Comparison of ENCODE assay signal across 27 mouse cellular contexts in the genomic region with DNA sequence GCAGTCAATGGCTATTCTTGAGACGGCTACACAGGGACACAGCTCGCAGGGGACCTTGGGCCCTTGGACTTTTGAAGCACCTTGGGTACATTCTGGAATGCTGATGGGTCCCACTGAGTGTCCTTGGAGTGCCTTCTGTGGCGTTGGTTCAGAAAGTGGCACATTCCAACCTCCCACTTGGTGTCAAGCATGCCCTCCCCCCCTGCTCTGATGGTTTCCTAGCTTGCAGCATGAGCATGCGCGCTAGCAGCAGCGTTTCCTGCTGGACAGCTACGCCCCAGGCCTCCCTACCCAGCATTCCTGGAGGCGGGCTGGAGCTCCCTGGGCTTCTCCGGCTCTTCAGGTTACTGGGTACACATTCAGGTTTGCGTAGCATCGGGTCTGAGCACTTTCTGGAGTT. TPM values are rescaled to one million over a fixed set of nuclear protein-coding genes. Genes with fewer than 3 reads are reported as not detected.
DNase-seq lines count a peak whose midpoint lies in the region; ATAC-seq and TF ChIP-seq lines count a peak whose summit lies in the region.
"Had no signal": no experiment of that assay in that cellular context is flagged by ENCODE, and none has a peak within 500 bp of the region (broad histone marks: within the 10 kb centered on the region; RNA-seq: fewer than 3 reads in every experiment).

No protein-coding gene starts in this region.

- no peaks in the 10 kb centered on the region for H3K36me3 ChIP-seq in lung, embryonic 14.5 days (ENCODE audit: insufficient read depth)
- H3K36me3 ChIP-seq in intestine, postnatal 0 days (ENCODE audit: control insufficient read depth, insufficient read depth) = no peaks in the 10 kb centered on the region
- H3K36me3 ChIP-seq: embryonic facial prominence, embryonic 13.5 days; forebrain, embryonic 10.5 days; forebrain, embryonic 15.5 days; heart, embryonic 13.5 days; kidney, embryonic 15.5 days; limb, embryonic 13.5 days; midbrain, embryonic 15.5 days; neural tube, embryonic 15.5 days had no signal

- 52% methylated on average over 11 of the region's 11 CpGs for WGBS in lung, embryonic 14.5 days
- WGBS in intestine, postnatal 0 days = 55% methylated on average over 11 of the region's 11 CpGs

- H3K9ac ChIP-seq in lung, embryonic 14.5 days = no peak overlapping the region
- H3K9ac ChIP-seq in intestine, postnatal 0 days (ENCODE audit: low read depth, low read length) = no peak overlapping the region
- H3K9ac ChIP-seq: embryonic facial prominence, embryonic 13.5 days; forebrain, embryonic 15.5 days; heart, embryonic 13.5 days; hindbrain, embryonic 14.5 days; kidney, embryonic 15.5 days; limb, embryonic 13.5 days; midbrain, embryonic 15.5 days; neural tube, embryonic 15.5 days had no signal

- no peak overlapping the region for H3K27ac ChIP-seq in lung, embryonic 14.5 days (ENCODE audit: low read depth)
- H3K27ac ChIP-seq in intestine, postnatal 0 days (ENCODE audit: low read depth, low read length) = no peak overlapping the region
- H3K27ac ChIP-seq: embryonic facial prominence, embryonic 13.5 days; forebrain, embryonic 10.5 days; forebrain, embryonic 15.5 days; heart, embryonic 13.5 days; hindbrain, embryonic 14.5 days; kidney, embryonic 15.5 days; left cerebral cortex, adult 2 months; limb, embryonic 13.5 days; midbrain, embryonic 15.5 days; neural tube, embryonic 15.5 days had no signal

- no peak overlapping the region for H3K4me2 ChIP-seq in lung, embryonic 14.5 days
- no peak overlapping the region for H3K4me2 ChIP-seq in intestine, postnatal 0 days (replicated peaks; ENCODE audit: low read depth)
- H3K4me2 ChIP-seq: embryonic facial prominence, embryonic 13.5 days; forebrain, embryonic 15.5 days; heart, embryonic 13.5 days; hindbrain, embryonic 14.5 days; kidney, embryonic 15.5 days; limb, embryonic 13.5 days; liver, embryonic 11.5 days; midbrain, embryonic 15.5 days; neural tube, embryonic 15.5 days had no signal

- peak; percentile 80 for DNase-seq in R1 (ENCODE audit: low read depth, low spot score)
- DNase-seq in lung, embryonic 14.5 days = peak; percentile 65
- peak; percentile 52 for DNase-seq in lung, postnatal 14 days
- DNase-seq in cerebellum, adult 11-12 months = no peak
- DNase-seq in cerebellum, adult 11 months = no peak
- no peak for DNase-seq in cerebellum, postnatal 14 days
- DNase-seq: adrenal gland, adult 2 months; adrenal gland, postnatal 36 days; cerebellum, adult 9-10 months; heart, postnatal 10 days; kidney, adult 11 months; retina, postnatal 1 day; right cerebral cortex, postnatal 14 days had no signal

- no peaks in the 10 kb centered on the region for H3K4me1 ChIP-seq in lung, embryonic 14.5 days (ENCODE audit: insufficient read depth)
- no peaks in the 10 kb centered on the region for H3K4me1 ChIP-seq in intestine, postnatal 0 days (replicated peaks; ENCODE audit: control insufficient read depth, insufficient read depth, low read length)
- H3K4me1 ChIP-seq: forebrain, embryonic 15.5 days; midbrain, embryonic 15.5 days; neural tube, embryonic 15.5 days had no signal

- no peak overlapping the region for H3K4me3 ChIP-seq in lung, embryonic 14.5 days (ENCODE audit: low read depth, low read length)
- H3K4me3 ChIP-seq in intestine, postnatal 0 days (ENCODE audit: low read depth, low read length) = no peak overlapping the region
- H3K4me3 ChIP-seq: embryonic facial prominence, embryonic 13.5 days; forebrain, embryonic 10.5 days; forebrain, embryonic 15.5 days; heart, embryonic 13.5 days; kidney, embryonic 15.5 days; left cerebral cortex, adult 2 months; limb, embryonic 13.5 days; midbrain, embryonic 15.5 days; neural tube, embryonic 15.5 days had no signal

- no peaks in the 10 kb centered on the region for H3K27me3 ChIP-seq in lung, embryonic 14.5 days (ENCODE audit: insufficient read depth, low read length)
- H3K27me3 ChIP-seq in intestine, postnatal 0 days (replicated peaks; ENCODE audit: control insufficient read depth, insufficient read depth, low read length) = no peaks in the 10 kb centered on the region
- H3K27me3 ChIP-seq: CH12.LX; embryonic facial prominence, embryonic 13.5 days; forebrain, embryonic 15.5 days; heart, embryonic 13.5 days; kidney, embryonic 15.5 days; limb, embryonic 13.5 days; midbrain, embryonic 15.5 days; neural tube, embryonic 15.5 days had no signal

- no peak for TF ChIP-seq CTCF in lung, embryonic 14.5 days (IDR thresholded peaks at IDR 0.05; ENCODE audit: low read depth)
- no peak for TF ChIP-seq CTCF in intestine, postnatal 0 days (IDR thresholded peaks at IDR 0.05; ENCODE audit: low read depth)

- H3K9me3 ChIP-seq in lung, embryonic 14.5 days (ENCODE audit: low read depth, low read length) = no peaks in the 10 kb centered on the region
- H3K9me3 ChIP-seq in intestine, postnatal 0 days (ENCODE audit: control insufficient read depth) = no peaks in the 10 kb centered on the region
- H3K9me3 ChIP-seq: embryonic facial prominence, embryonic 13.5 days; forebrain, embryonic 10.5 days; forebrain, embryonic 15.5 days; heart, embryonic 13.5 days; kidney, embryonic 15.5 days; midbrain, embryonic 15.5 days; neural tube, embryonic 15.5 days had no signal

- peak; percentile 84 for ATAC-seq in lung, embryonic 14.5 days (ENCODE audit: insufficient read depth)
- no peak for ATAC-seq in intestine, postnatal 0 days
- ATAC-seq: activated CD4-positive, CD25-positive, alpha-beta regulatory T cell, adult 4 months; forebrain, embryonic 15.5 days; midbrain, embryonic 15.5 days had no signal

RNA-seq across cellular contexts. Expression of a gene that starts 7.6 kb away (rescaled TPM):
- polyA plus RNA-seq in lung, embryonic 14.5 days (2014; fragmentation: Nextera tagmentation; extraction: Ambion mirVana) = 5.0 and 6.0 TPM in 2 replicates
- 37.8 and 41.5 TPM in 2 replicates for polyA plus RNA-seq in intestine, postnatal 0 days (2015; fragmentation: Nextera tagmentation; extraction: Ambion mirVana)

Comparison
In these comparisons a context has a peak if more than half of its experiments do, and no peak if none do; other contexts are left out.
1. DNase-seq: peak in R1 (single experiment), lung, embryonic 14.5 days (single experiment) and lung, postnatal 14 days (single experiment); none in cerebellum, adult 11-12 months (single experiment), cerebellum, adult 11 months (single experiment) and cerebellum, postnatal 14 days (0 of 2).